Mouse (Mus musculus): Measurements from ENCODE around the gene Slc25a22.

- TF ChIP-seq GATA1 (IDR thresholded peaks at IDR 0.05; ENCODE audit: borderline replicate concordance, low read length) (no peak), FLI1 (IDR thresholded peaks at IDR 0.05; ENCODE audit: low read length) (no peak)
These were observed 47.9 kb upstream of the Slc25a22 start for GRCm38 (mm10) chr7:141485606-141486005.

Measured in megakaryocyte, embryonic 14.5 days (primary cell).